Mouse (Mus musculus) spleen, adult 2 months (tissue): ENCODE results near the gene Wbp2nl. TPM values are rescaled to one million over a fixed set of nuclear protein-coding genes. Genes with fewer than 3 reads are reported as not detected.
"Not testable (repeated sequence)": the region's sequence is repeated elsewhere in the genome, so short reads cannot be mapped to it uniquely, and the experiment has no call there.

ENCODE experiments used
- DNase-seq, 2 experiments: peaks; one replicate each; pipeline versions ENCODE4 v3.0.0 to v3.0.0-alpha.2; 2012 to 2021; ENCODE audit warnings: low spot score in 2 of 2, low read depth in 1 of 2
- H3K27ac ChIP-seq: fragments of 200-500 bp; 2 replicates; pipeline ENCODE4 v1.5.1; 2012; ENCODE audit warnings: low read length, inconsistent platforms; ENCODE audit not compliant: insufficient read depth
- H3K27me3 ChIP-seq: fragments of 200-500 bp; 2 replicates; pipeline ENCODE4 v1.6.1; 2012; ENCODE audit warnings: mild to moderate bottlenecking, moderate library complexity, low read length, inconsistent platforms; ENCODE audit not compliant: control insufficient read depth, insufficient read depth
- H3K36me3 ChIP-seq: fragments of 200-500 bp; 2 replicates; pipeline ENCODE4 v1.6.1; 2012; ENCODE audit warnings: mild to moderate bottlenecking, low read length, inconsistent platforms; ENCODE audit not compliant: control insufficient read depth, insufficient read depth
- H3K4me1 ChIP-seq: fragments of 200-500 bp; 2 replicates; pipeline ENCODE4 v1.6.1; 2011; ENCODE audit warnings: inconsistent platforms; ENCODE audit not compliant: control insufficient read depth, insufficient read depth, insufficient read length
- H3K4me3 ChIP-seq: fragments of 200-500 bp; 2 replicates; pipeline ENCODE4 v1.5.1; 2011; ENCODE audit warnings: mild to moderate bottlenecking, inconsistent platforms; ENCODE audit not compliant: insufficient read depth, insufficient read length; ENCODE audit errors: extremely low read depth
- CTCF ChIP-seq: fragments of 200-500 bp; IDR thresholded peaks from 2 replicates; pipeline ENCODE4 v1.5.1; 2011; ENCODE audit warnings: mild to moderate bottlenecking, inconsistent platforms; ENCODE audit not compliant: insufficient read depth, insufficient read length, insufficient replicate concordance; ENCODE audit errors: extremely low read depth
- POLR2A ChIP-seq: fragments of 200-500 bp; IDR thresholded peaks from 2 replicates; pipeline ENCODE4 v1.6.1; 2011; ENCODE audit warnings: low read depth, low read length, inconsistent platforms
- WGBS: fragments of 180-500 bp; shearing (Covaris S2); methylation state at CpG from one replicate; pipeline ENCODE4 v1.1.7; 2018; 5-methylcytosine and 5-hydroxymethylcytosine counted together
- polyA plus RNA-seq: library from polyadenylated mRNA; depleted of rRNA; stranded (reverse); fragments of >200 nt; gene quantifications from 2 replicates; pipeline ENCODE4 v1.2.3, GENCODE M21; 2012; rRNA removed

Gene Wbp2nl
- polyA plus RNA-seq, 1 experiment = 0.07 TPM

DNA sequence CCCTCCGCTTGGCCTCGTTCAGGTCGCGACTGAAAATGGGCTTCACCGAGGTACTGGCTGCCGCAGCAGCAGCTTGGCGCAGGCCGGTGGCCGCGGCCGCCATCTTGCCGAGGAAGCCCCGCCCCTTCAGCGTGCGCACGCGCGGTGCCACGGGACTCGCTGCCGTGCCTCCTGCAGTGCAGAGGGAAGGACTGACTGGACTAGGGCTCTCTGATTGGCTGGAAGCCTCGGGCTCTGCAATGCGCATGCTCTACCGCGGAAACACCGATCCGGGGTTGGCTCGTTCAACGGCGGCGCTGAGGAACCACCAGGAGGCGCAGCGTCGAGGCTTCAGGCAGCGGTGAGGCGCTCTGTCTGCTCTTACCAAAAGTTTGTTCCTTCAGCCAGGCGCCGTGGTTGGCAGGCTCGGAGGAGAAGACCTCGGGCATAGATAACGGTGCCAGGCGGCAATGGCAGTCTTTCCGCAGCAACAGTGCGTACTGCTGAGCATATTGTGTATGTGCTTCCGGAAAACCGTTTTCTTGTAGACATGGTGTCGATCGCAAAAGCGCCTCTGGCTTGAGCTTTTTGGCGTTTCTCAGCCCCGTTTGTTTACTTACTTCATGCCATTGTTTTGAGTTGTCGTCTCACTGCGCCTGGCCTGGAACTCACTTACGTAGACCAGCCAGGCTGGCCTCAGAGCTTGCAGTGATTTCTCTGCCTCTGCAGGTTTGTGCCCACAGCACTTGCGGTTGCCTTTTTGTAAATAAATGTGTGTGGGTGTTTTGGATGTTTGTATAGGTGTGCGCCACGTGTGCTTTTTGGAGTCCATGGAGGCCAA lies 55.6 kb downstream of the Wbp2nl start, which contains the start of gene Ndufa6:
TSS of gene Ndufa6 (minus strand) at position 197 of the 820 bp plus-strand sequence.
- Histone ChIP-seq H3K27me3 (no peaks in the 10 kb centered on the region), H3K27ac (peak within 1 kb of the TSS; percentile 86), H3K4me1 (peaks cover 6% of the 10 kb centered on the region; the same call in 1 of the 2 replicates), H3K36me3 (peaks cover 6% of the 10 kb centered on the region), H3K4me3 (peak within 1 kb of the TSS; percentile 85)
- 1% methylated on average over 57 of the region's 57 CpGs for WGBS
- peak; percentile 96 to 97 for DNase-seq
- TF ChIP-seq POLR2A (peak; percentile 94), CTCF (peak; percentile 93)

DNA sequence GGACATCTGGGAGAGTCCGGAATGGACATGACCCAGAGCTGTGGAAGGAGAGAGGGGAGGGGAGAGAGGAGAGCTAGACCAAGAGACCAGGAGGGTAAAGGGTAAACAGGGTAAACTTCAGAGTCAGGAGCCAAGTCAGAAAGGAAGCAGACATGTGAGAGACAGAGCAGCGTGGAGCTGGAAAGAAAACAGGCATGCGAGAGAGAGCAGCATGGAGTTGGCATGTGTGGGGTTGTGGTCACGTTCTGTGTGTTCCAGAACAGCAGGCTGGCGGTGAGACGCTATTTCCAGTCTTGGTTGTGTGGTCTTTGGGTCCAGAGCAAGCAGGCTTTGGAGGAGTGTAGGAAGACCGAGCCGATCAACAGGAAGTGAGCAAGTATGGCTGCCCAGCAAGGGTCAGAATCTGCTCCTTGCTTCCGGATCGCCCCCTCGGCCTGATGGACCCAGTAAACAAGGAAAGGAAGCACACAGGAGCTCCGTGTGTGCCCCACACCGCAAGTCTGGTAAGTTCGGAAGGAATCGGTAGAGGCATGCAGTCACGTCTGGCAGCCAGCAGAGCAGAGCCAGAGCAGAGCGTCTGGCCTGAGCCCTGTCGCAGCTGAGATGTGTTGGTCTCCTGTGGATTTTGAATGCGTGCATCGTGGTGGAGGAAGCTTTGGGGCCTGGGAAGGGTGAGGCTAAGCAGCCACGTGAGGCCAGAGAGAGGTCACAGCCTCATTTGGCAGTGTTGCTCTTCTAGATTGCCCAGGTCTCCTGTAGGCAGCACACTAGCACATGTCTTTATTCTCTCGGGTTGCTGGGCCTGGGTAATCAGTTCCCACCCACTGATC lies 59.9 kb downstream of the Wbp2nl start:
- DNase-seq = no peak
- Histone ChIP-seq H3K36me3 (no peaks in the 10 kb centered on the region), H3K27ac (peak overlapping the region; percentile 5; the same call in 1 of the 2 replicates), H3K4me3 (no peak overlapping the region), H3K4me1 (no peaks in the 10 kb centered on the region), H3K27me3 (no peaks in the 10 kb centered on the region)
- TF ChIP-seq POLR2A (no peak), CTCF (no peak)
- WGBS = 73% methylated on average over 22 of the region's 22 CpGs

DNA sequence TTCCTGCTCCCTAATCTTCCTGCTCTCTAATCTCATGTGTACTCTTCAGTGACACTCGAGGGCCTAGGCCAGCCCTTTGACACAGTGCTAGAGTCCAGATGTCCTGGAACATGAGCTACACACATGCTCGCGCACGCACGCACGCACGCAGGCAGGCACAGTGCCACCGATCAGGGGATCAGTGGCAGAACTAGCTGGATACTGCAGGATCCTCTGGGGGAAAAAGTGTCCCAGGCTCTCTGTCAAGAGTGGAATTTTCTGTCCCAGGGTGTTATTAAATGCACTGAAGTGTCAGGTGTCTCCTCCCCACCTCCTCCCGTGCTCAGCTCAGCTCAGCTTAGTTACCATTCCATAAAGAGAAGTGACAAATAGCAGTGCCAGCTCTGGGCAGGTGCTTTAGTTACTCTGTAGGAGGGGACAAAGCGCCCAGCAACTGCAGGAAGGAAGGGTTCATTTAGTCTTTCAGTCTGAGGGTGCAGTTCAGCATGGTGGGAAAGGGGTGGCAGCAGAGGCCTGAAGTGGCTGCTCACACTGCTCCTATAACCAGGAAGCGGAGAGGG lies 62.8 kb downstream of the Wbp2nl start:
- Histone ChIP-seq H3K4me3 (no peak overlapping the region), H3K4me1 (no peaks in the 10 kb centered on the region), H3K27me3 (no peaks in the 10 kb centered on the region), H3K27ac (no peak overlapping the region), H3K36me3 (no peaks in the 10 kb centered on the region)
- WGBS = 76% methylated on average over 11 of the region's 11 CpGs
- TF ChIP-seq CTCF (no peak), POLR2A (no peak)
- DNase-seq = peak in 1 of 2 experiments; percentile 2

DNA sequence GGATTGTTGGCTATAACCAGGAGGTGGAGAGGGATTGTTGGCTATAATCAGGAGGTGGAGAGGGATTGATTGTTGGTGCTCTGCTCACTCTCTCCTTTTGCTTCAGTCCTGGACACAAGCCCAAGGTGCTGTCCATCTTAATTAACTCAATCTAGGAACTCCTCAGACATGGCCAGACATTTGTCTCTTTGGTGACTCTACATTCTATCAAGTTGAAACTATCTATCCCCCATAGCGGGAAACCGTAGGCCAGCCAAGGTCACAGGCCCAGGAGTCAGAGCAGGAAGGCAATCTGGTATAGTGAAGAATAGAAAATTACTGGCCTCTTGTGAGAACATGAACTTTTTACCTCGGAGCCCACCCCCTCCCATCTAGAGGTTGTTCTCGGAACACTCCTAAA lies 63.5 kb downstream of the Wbp2nl start:
- peak in 1 of 2 experiments; percentile 1 for DNase-seq
- no peak overlapping the region for H3K27ac ChIP-seq

DNA sequence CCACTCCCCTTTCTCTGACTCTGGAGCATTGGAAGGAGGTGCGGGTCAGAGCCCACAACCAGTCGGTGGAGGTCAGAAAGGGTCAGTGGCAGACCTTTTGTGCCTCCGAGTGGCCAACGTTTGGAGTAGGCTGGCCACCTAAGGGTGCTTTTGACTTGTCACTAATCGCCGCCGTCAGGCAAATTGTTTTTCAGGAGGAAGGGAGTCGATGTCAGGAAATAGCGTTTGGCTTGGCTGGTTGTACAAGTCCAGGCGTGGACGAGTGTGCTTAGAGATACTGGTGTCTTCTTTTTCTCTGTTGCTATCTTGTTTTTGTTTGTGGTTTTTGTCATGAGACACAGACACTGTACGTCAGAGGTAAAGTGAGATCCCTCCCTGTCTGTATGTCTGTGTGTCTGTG lies 65.0 kb downstream of the Wbp2nl start:
- not testable (repeated sequence) for H3K4me1 ChIP-seq, H3K27ac ChIP-seq, H3K4me3 ChIP-seq, DNase-seq, H3K36me3 ChIP-seq, H3K27me3 ChIP-seq
- 67% methylated on average over 9 of the region's 12 CpGs for WGBS

More for the DNA sequence above, 63.5 kb downstream of the Wbp2nl start:
- no peak overlapping the region for H3K4me3 ChIP-seq
- H3K27me3 ChIP-seq = no peaks in the 10 kb centered on the region
- H3K36me3 ChIP-seq = no peaks in the 10 kb centered on the region
- no peaks in the 10 kb centered on the region for H3K4me1 ChIP-seq
- TF ChIP-seq CTCF = no peak
- TF ChIP-seq POLR2A = no peak
- 86% methylated on average over 4 of the region's 4 CpGs for WGBS

Other genes with a start within 250 kb of the Wbp2nl start
- not detected in 2 replicates for gene 4930407I10Rik, start 239.8 kb upstream of the Wbp2nl start, polyA plus RNA-seq
- 0.05 TPM in 1 of 2 replicates, not detected in the other for gene Mei1, start 229.0 kb upstream of the Wbp2nl start, polyA plus RNA-seq
- gene Ccdc134, start 171.0 kb upstream of the Wbp2nl start, polyA plus RNA-seq = 16.2 and 16.7 TPM in 2 replicates
- gene Srebf2, start 151.8 kb upstream of the Wbp2nl start, polyA plus RNA-seq = 204 and 317 TPM in 2 replicates
- gene Shisa8, start 86.1 kb upstream of the Wbp2nl start, polyA plus RNA-seq = 5.4 and 14.7 TPM in 2 replicates
- gene Tnfrsf13c, start 74.6 kb upstream of the Wbp2nl start, polyA plus RNA-seq = 120 and 179 TPM in 2 replicates
- gene Cenpm, start 54.2 kb upstream of the Wbp2nl start, polyA plus RNA-seq = 10.2 and 16.8 TPM in 2 replicates
- gene 1500009C09Rik, start 46.6 kb upstream of the Wbp2nl start, polyA plus RNA-seq = 0.05 and 0.08 TPM in 2 replicates
- gene Sept3, start 24.1 kb upstream of the Wbp2nl start, polyA plus RNA-seq = 1.6 and 1.8 TPM in 2 replicates
- gene Naga, start 40.0 kb downstream of the Wbp2nl start, polyA plus RNA-seq = 121 and 123 TPM in 2 replicates
- gene Pheta2, start 40.0 kb downstream of the Wbp2nl start, polyA plus RNA-seq = 5.1 and 5.5 TPM in 2 replicates
- gene Smdt1, start 40.0 kb downstream of the Wbp2nl start, polyA plus RNA-seq = 106 and 148 TPM in 2 replicates
- 95.8 and 162 TPM in 2 replicates for gene Ndufa6, start 55.4 kb downstream of the Wbp2nl start, polyA plus RNA-seq
- gene Cyp2d22, start 81.3 kb downstream of the Wbp2nl start, polyA plus RNA-seq = 11.3 and 12.0 TPM in 2 replicates
- gene Cyp2d11, start 95.1 kb downstream of the Wbp2nl start, polyA plus RNA-seq = not detected in 2 replicates
- 0.08 and 0.19 TPM in 2 replicates for gene Cyp2d10, start 108.2 kb downstream of the Wbp2nl start, polyA plus RNA-seq
- not detected in 2 replicates for gene Cyp2d9, start 134.5 kb downstream of the Wbp2nl start, polyA plus RNA-seq